Mouse (Mus musculus): ENCODE measurements around the gene Echs1.

DNA sequence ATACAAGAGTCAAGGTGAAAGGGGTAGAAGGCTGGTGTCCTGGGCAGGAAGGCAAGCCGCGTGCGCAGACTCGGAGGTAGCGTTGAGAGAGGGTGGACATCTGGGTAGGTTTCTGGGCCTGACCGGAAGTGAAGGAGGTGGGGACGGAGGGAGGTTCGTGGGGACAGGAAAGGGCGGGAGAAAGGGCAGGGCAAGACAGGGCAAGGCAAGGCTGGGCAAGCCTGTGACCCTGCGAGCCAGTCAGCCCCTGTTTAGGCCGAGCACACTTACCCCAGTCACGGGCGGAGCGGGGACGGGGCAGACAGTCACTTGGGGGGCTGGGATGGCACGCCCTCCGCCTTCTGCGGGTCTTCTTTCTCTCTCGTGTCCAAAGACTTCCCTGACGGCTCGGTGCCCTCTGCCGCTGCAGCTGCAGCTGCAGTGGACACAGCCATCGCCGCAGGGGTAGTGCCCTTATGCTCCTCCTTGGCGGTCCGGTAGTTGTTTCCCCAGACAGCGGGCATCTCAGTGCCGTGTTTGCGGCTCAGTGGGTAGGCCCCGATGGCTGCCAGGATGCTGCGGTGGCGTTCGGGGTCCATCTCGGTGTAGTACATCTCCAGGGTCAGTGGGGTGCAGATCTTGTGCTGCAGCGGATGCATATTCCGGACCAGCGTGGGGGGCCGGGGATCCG, 46.1 kb downstream of the Echs1 start:
- TF ChIP-seq POLR2A (IDR thresholded peaks at IDR 0.05; ENCODE audit: borderline replicate concordance, insufficient read depth, low read length) (no peak), CTCF (IDR thresholded peaks at IDR 0.05; ENCODE audit: borderline replicate concordance, insufficient read depth, low read depth, low read length) (no peak)

All from cerebellum, adult 2 months (tissue).